Mouse (Mus musculus): ENCODE measurements around the gene Rdh11.
"Not testable (repeated sequence)": the region's sequence is repeated elsewhere in the genome, so short reads cannot be mapped to it uniquely, and the experiment has no call there.

The Rdh11 gene

GRCm38 (mm10) chr12:79192193-79192592 lies at the start of gene Rdh11:
Gene Rdh11, minus strand, starts transcription at chr12:79192293.
- no peak for DNase-seq (ENCODE audit: low read depth, low spot score)

GRCm38 (mm10) chr12:79235485-79236080 lies 43.5 kb upstream of the Rdh11 start:
- DNase-seq (ENCODE audit: low read depth, low spot score) = no peak

GRCm38 (mm10) chr12:79217511-79217910 lies 25.4 kb upstream of the Rdh11 start:
- DNase-seq (ENCODE audit: low read depth, low spot score) = no peak

GRCm38 (mm10) chr12:79211447-79211846 lies 19.4 kb upstream of the Rdh11 start:
- DNase-seq (ENCODE audit: low read depth, low spot score) = no peak

- DNase-seq (ENCODE audit: low read depth, low spot score) = no peak
Measured at GRCm38 (mm10) chr12:79208703-79209464, 16.8 kb upstream of the Rdh11 start, which contains the start of gene Rdh12. Gene Rdh12, plus strand, starts transcription at chr12:79208914.

- no peak for DNase-seq (ENCODE audit: low read depth, low spot score)
Measured at GRCm38 (mm10) chr12:79201882-79202281, 9.8 kb upstream of the Rdh11 start.

GRCm38 (mm10) chr12:79197105-79197504 lies 5.0 kb upstream of the Rdh11 start:
- no peak for DNase-seq (ENCODE audit: low read depth, low spot score)

GRCm38 (mm10) chr12:79193441-79193840 lies 1.3 kb upstream of the Rdh11 start:
- DNase-seq (ENCODE audit: low read depth, low spot score) = no peak

- DNase-seq (ENCODE audit: low read depth, low spot score) = peak; percentile 72
Measured at GRCm38 (mm10) chr12:79191701-79192100, 392 bp downstream of the Rdh11 start.

- DNase-seq (ENCODE audit: low read depth, low spot score) = peak; percentile 82
Measured at GRCm38 (mm10) chr12:79190931-79191673, 991 bp downstream of the Rdh11 start.

- DNase-seq (ENCODE audit: low read depth, low spot score) = not testable (repeated sequence)
Measured at GRCm38 (mm10) chr12:79185160-79185559, 6.9 kb downstream of the Rdh11 start.

GRCm38 (mm10) chr12:79175998-79176397 lies 16.1 kb downstream of the Rdh11 start:
- DNase-seq (ENCODE audit: low read depth, low spot score) = no peak

GRCm38 (mm10) chr12:79173721-79174120 lies 18.4 kb downstream of the Rdh11 start:
- DNase-seq (ENCODE audit: low read depth, low spot score) = no peak

GRCm38 (mm10) chr12:79172019-79172941 lies 19.8 kb downstream of the Rdh11 start, which contains the start of gene Vti1b:
Gene Vti1b, minus strand, starts transcription at chr12:79172667.
- peak; percentile 76 for DNase-seq (ENCODE audit: low read depth, low spot score)

GRCm38 (mm10) chr12:79171269-79171995 lies 20.7 kb downstream of the Rdh11 start:
- DNase-seq (ENCODE audit: low read depth, low spot score) = no peak

- no peak for DNase-seq (ENCODE audit: low read depth, low spot score)
Measured at GRCm38 (mm10) chr12:79170421-79170820, 21.7 kb downstream of the Rdh11 start.

- DNase-seq (ENCODE audit: low read depth, low spot score) = no peak
Measured at GRCm38 (mm10) chr12:79169173-79169572, 22.9 kb downstream of the Rdh11 start.

- DNase-seq (ENCODE audit: low read depth, low spot score) = no peak
Measured at GRCm38 (mm10) chr12:79162876-79163275, 29.2 kb downstream of the Rdh11 start.

- DNase-seq (ENCODE audit: low read depth, low spot score) = no peak
Measured at GRCm38 (mm10) chr12:79149653-79150052, 42.4 kb downstream of the Rdh11 start.

- DNase-seq (ENCODE audit: low read depth, low spot score) = no peak
Measured at GRCm38 (mm10) chr12:79141384-79141783, 50.7 kb downstream of the Rdh11 start.

GRCm38 (mm10) chr12:79140811-79141210 lies 51.3 kb downstream of the Rdh11 start:
- no peak for DNase-seq (ENCODE audit: low read depth, low spot score)

Measured in c-Kit-negative CD71-positive TER-119-positive erythroid progenitor cells, embryonic 14.5 days (primary cell).